Mouse (Mus musculus): ENCODE results near the gene Lrp6. TPM values are rescaled to one million over a fixed set of nuclear protein-coding genes. Genes with fewer than 3 reads are reported as not detected.
A peak's percentile ranks its signal among the peaks of the same experiment; 100 is the strongest.

Gene Lrp6
- polyA plus RNA-seq, 1 experiment from 2014 or later = 12.4 TPM

DNA sequence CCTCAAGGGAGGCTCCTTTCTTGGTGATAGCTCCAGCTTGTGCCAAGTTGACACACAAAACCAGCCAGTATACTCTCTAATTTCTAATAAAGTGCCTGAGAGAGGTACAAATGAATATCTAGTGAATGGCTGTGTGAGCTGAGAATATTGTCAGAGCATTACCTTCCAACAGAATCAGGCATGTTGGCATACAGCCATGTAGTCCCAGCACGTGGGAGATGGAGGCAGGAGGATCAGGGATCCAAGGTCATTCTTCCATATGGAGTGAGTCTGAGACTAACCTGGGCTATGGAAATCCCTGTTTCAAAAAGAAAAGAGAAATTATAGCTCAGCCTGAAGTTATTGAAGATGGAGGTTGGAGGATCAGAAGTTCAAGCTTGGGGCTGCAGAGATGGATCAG, 32.5 kb upstream of the Lrp6 start:
- H3K4me2 ChIP-seq (replicated peaks; ENCODE audit: low read depth) = no peak overlapping the region
- no peak overlapping the region for H3K9ac ChIP-seq (ENCODE audit: low read depth, low read length)
- H3K27me3 ChIP-seq (replicated peaks; ENCODE audit: control insufficient read depth, insufficient read depth, low read length) = no peaks in the 10 kb centered on the region
- 35% methylated on average over 1 of the region's 1 CpGs for WGBS
- H3K36me3 ChIP-seq (ENCODE audit: control insufficient read depth, insufficient read depth) = no peaks in the 10 kb centered on the region
- TF ChIP-seq CTCF (IDR thresholded peaks at IDR 0.05; ENCODE audit: low read depth) = no peak
- no peaks in the 10 kb centered on the region for H3K9me3 ChIP-seq (ENCODE audit: control insufficient read depth)
- 0 out of 2 replicates have a peak, but pooled peaks cover 3% of the 10 kb centered on the region for H3K4me1 ChIP-seq (replicated peaks; ENCODE audit: control insufficient read depth, insufficient read depth, low read length)
- no peak overlapping the region for H3K4me3 ChIP-seq (ENCODE audit: low read depth, low read length)
- no peak overlapping the region for H3K27ac ChIP-seq (ENCODE audit: low read depth, low read length)
- no peak for ATAC-seq

DNA sequence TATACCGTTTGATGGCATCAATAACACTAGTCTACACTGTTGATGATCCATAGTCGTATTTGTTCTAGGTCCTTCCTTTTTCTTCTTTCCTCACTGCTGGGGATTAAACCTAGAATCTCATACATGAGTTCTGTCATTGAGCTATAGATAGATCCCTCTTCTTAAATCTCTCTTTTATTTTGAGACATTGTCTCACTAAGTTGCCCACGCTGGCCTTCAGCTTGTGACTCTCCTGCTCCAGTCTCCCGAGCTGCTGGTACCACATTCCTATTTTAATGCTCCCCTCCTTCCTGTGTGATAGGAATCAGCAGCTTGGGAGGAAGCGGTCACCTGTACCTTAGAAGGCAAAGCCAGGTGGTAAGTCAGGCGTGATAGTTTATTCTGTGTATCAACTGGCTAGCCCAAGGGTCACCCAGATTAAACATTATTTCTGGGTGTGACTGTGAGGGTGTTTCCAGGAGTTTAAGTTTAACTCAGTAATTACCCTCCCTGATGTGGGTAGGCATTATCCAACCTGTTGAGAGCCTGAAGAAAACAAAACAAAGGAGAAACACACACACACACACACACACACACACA, 31.0 kb upstream of the Lrp6 start:
- WGBS = 52% methylated on average over 6 of the region's 6 CpGs
- Histone ChIP-seq H3K4me1 (replicated peaks; ENCODE audit: control insufficient read depth, insufficient read depth, low read length) (0 out of 2 replicates have a peak, but pooled peaks cover 3% of the 10 kb centered on the region), H3K9me3 (ENCODE audit: control insufficient read depth) (no peaks in the 10 kb centered on the region), H3K4me2 (replicated peaks; ENCODE audit: low read depth) (no peak overlapping the region), H3K27ac (ENCODE audit: low read depth, low read length) (no peak overlapping the region), H3K9ac (ENCODE audit: low read depth, low read length) (no peak overlapping the region), H3K4me3 (ENCODE audit: low read depth, low read length) (no peak overlapping the region), H3K36me3 (ENCODE audit: control insufficient read depth, insufficient read depth) (no peaks in the 10 kb centered on the region), H3K27me3 (replicated peaks; ENCODE audit: control insufficient read depth, insufficient read depth, low read length) (no peaks in the 10 kb centered on the region)
- no peak for ATAC-seq
- TF ChIP-seq CTCF (IDR thresholded peaks at IDR 0.05; ENCODE audit: low read depth) = no peak

DNA sequence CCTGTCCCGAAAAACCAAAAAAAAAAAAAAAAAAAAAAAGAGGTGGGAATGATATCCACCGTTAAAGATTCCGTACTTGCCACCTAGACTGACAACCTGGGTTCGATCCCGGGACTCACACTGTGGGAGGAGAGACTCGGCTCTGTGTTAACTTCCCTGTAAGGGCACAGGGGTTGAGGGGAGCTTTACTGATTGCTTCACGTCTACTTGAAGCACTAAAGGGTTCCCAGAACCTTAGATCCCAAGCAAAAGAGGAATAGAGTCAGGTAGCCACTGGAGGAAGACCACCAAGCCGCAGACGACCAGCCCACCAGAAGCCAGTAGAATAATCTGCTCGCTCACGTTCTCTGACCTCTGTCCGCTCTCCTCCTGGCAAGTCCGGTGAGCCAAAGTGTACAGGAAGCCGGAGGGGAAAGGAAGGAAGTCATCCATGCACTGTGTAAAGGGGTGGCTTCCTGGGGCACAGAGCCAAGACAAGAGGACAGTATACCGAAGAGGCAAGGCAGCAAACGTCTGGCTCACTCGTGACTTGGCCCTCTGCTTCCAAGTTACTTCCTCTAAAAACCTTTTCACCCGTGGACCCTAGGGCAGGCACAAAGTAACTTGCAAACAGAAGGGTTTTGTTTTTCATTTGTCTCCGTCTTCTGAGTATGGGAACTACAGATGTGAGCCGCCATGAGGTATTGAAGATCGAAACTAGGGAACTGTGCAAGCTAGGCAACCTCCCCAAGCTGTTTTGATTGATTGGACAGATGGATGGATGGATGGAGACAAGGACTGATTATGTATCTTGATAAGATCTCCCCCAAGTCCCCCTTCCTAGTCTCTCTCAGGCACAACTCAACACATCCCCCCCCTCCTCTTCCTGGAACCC, 28.0 kb upstream of the Lrp6 start:
- no peak for TF ChIP-seq CTCF (IDR thresholded peaks at IDR 0.05; ENCODE audit: low read depth)
- ATAC-seq = no peak
- Histone ChIP-seq H3K4me2 (replicated peaks; ENCODE audit: low read depth) (peak overlapping the region; percentile 11; the same call in 1 of the 2 replicates), H3K9ac (ENCODE audit: low read depth, low read length) (no peak overlapping the region), H3K4me1 (replicated peaks; ENCODE audit: control insufficient read depth, insufficient read depth, low read length) (no peaks in the 10 kb centered on the region), H3K36me3 (ENCODE audit: control insufficient read depth, insufficient read depth) (no peaks in the 10 kb centered on the region), H3K4me3 (ENCODE audit: low read depth, low read length) (no peak overlapping the region), H3K27me3 (replicated peaks; ENCODE audit: control insufficient read depth, insufficient read depth, low read length) (no peaks in the 10 kb centered on the region), H3K9me3 (ENCODE audit: control insufficient read depth) (no peaks in the 10 kb centered on the region), H3K27ac (ENCODE audit: low read depth, low read length) (no peak overlapping the region)
- WGBS = 66% methylated on average over 21 of the region's 21 CpGs

DNA sequence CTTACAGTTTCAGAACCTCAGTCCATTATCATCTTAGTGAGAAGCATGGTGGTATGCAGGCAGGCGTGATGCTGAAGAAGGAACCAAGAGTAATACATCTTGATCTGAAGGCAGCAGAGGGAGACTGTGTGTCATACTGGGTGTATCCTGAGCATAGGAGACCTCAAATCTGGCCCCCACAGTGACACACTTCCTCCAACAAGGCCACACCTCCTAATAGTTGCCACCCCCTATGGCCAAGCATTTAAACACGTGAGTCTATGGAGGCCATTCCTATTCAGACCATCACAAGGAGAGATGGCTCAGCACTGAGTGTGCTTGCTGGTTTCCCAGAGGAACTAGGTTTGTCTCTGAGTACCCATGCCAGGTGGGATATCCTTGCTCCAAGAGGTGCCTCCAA, 24.8 kb upstream of the Lrp6 start:
- Histone ChIP-seq H3K4me1 (replicated peaks; ENCODE audit: control insufficient read depth, insufficient read depth, low read length) (no peaks in the 10 kb centered on the region), H3K9ac (ENCODE audit: low read depth, low read length) (no peak overlapping the region), H3K4me3 (ENCODE audit: low read depth, low read length) (no peak overlapping the region), H3K27me3 (replicated peaks; ENCODE audit: control insufficient read depth, insufficient read depth, low read length) (no peaks in the 10 kb centered on the region), H3K4me2 (replicated peaks; ENCODE audit: low read depth) (no peak overlapping the region), H3K36me3 (ENCODE audit: control insufficient read depth, insufficient read depth) (no peaks in the 10 kb centered on the region), H3K27ac (ENCODE audit: low read depth, low read length) (no peak overlapping the region), H3K9me3 (ENCODE audit: control insufficient read depth) (no peaks in the 10 kb centered on the region)
- no peak for ATAC-seq
- WGBS = 84% methylated on average over 2 of the region's 2 CpGs
- no peak for TF ChIP-seq CTCF (IDR thresholded peaks at IDR 0.05; ENCODE audit: low read depth)

DNA sequence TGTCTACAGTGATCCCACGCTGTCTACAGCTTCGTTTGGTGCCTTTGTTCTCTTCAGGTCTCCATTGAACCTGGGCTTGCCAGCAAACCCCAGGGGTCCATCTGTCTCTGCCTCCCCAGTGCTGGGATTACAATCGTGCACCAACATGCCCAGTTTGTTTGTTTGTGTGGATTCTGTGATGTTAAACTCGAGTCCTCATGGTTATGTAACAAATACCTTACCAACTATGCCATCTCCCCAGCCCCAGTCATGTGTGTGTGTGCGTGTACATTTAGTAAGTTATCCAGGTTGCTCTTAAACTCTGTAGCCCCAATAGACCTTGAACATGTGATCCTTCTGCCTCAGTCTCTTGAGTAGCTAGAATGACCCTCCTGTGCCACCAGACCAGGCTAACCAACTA, 19.5 kb upstream of the Lrp6 start:
- no peaks in the 10 kb centered on the region for H3K27me3 ChIP-seq (replicated peaks; ENCODE audit: control insufficient read depth, insufficient read depth, low read length)
- no peaks in the 10 kb centered on the region for H3K36me3 ChIP-seq (ENCODE audit: control insufficient read depth, insufficient read depth)
- TF ChIP-seq CTCF (IDR thresholded peaks at IDR 0.05; ENCODE audit: low read depth) = no peak
- no peaks in the 10 kb centered on the region for H3K9me3 ChIP-seq (ENCODE audit: control insufficient read depth)
- no peak overlapping the region for H3K4me2 ChIP-seq (replicated peaks; ENCODE audit: low read depth)
- no peak overlapping the region for H3K27ac ChIP-seq (ENCODE audit: low read depth, low read length)
- H3K9ac ChIP-seq (ENCODE audit: low read depth, low read length) = no peak overlapping the region
- no peak for ATAC-seq
- no peaks in the 10 kb centered on the region for H3K4me1 ChIP-seq (replicated peaks; ENCODE audit: control insufficient read depth, insufficient read depth, low read length)
- H3K4me3 ChIP-seq (ENCODE audit: low read depth, low read length) = no peak overlapping the region
- WGBS = 87% methylated on average over 5 of the region's 5 CpGs

DNA sequence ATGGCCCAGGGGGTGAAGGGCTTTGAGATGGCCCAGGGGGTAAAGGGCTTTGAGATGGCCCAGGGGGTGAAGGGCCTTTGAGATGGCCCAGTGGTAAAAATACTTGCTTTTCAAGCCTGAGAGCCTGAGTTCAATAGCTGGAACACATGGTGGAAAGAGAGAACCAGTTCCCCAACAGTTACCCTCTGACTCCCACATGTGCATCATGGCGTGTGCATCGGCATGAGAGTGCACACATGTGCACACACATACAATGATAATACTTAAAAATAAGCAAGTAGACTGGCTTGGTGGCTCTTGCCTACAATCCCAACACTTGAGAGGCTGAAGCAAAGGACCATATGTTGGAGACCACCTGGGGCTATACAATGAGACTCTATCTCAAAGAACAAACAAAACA, 17.9 kb upstream of the Lrp6 start:
- Histone ChIP-seq H3K9ac (ENCODE audit: low read depth, low read length) (no peak overlapping the region), H3K27ac (ENCODE audit: low read depth, low read length) (no peak overlapping the region), H3K9me3 (ENCODE audit: control insufficient read depth) (no peaks in the 10 kb centered on the region), H3K27me3 (replicated peaks; ENCODE audit: control insufficient read depth, insufficient read depth, low read length) (no peaks in the 10 kb centered on the region), H3K4me3 (ENCODE audit: low read depth, low read length) (no peak overlapping the region), H3K4me1 (replicated peaks; ENCODE audit: control insufficient read depth, insufficient read depth, low read length) (no peaks in the 10 kb centered on the region), H3K36me3 (ENCODE audit: control insufficient read depth, insufficient read depth) (no peaks in the 10 kb centered on the region), H3K4me2 (replicated peaks; ENCODE audit: low read depth) (no peak overlapping the region)
- WGBS = 94% methylated on average over 2 of the region's 2 CpGs
- no peak for TF ChIP-seq CTCF (IDR thresholded peaks at IDR 0.05; ENCODE audit: low read depth)
- no peak for ATAC-seq

Measured in intestine, postnatal 0 days (tissue).